Mouse (Mus musculus) stomach, postnatal 0 days (tissue): ENCODE measurements around the gene Fads2.

Source experiments
- CTCF ChIP-seq: IDR thresholded peaks from 2 replicates; pipeline ENCODE4 v1.5.1; 2016; ENCODE audit warnings: antibody characterized with exemption, low read depth, mild to moderate bottlenecking, moderate library complexity
- EP300 ChIP-seq: optimal IDR thresholded peaks from 2 replicates; pipeline ENCODE3; 2016; ENCODE audit warnings: antibody characterized with exemption

GRCm38 (mm10) chr19:10101341-10102053 is at the start of gene Fads2:
- TF ChIP-seq CTCF, result peak; percentile 50
- TF ChIP-seq EP300, result no peak
